Mouse (Mus musculus) right cerebral cortex, postnatal 4 days (tissue): ENCODE data around the gene Iqch.

ENCODE experiments used
- DNase-seq: peaks from one replicate; pipeline ENCODE4 v3.0.0-alpha.2; 2022

The Iqch gene

DNA sequence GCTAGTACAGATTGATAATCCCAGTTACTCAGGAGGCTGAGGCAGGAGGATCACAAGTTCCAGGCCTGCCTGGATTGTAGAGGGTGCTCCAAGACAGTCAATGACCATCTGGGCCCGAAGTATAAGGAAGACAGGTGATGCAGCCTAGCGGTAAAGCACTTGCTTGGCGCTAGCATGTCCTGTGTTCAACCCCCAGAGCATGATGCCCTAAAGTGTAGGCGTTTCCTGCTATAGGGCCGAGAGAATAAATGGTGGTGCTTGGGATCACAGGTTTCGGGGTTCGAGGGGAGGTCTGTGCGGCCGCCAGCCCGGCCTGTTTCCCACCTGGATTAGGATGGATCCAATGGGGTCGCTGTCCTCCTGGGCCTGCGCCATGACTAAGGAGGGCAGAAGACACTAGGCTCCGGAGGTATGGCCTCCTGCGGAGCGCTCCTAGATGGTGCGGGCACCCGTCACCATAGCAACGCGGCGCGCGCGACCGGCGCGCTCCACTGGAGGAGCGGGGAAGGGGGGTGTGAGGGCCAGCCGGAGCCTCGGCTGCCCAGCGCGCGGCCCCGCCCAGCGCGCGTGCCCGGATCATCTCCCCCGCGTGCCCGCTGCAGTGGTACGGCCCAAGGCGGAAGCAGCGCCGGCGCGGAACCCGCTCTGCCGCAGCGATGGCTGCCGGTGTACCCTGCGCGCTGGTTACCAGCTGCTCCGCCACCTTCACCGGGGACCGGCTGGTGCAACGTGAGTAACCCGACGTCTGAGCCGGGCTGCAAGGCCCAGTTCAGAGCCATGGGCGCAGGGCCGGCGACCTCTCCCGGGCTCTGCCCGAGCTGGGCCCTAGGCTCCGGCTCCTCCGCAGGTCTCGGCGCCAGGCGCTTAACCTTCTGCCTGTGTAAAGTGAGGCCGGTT, at the start of gene Iqch, which contains the start of gene Aagab:
Iqch (minus strand) TSS at position 451 of the 897 bp plus-strand sequence.
Aagab (plus strand) TSS at position 618 of the 897 bp plus-strand sequence.
- peak; percentile 98 for DNase-seq

DNA sequence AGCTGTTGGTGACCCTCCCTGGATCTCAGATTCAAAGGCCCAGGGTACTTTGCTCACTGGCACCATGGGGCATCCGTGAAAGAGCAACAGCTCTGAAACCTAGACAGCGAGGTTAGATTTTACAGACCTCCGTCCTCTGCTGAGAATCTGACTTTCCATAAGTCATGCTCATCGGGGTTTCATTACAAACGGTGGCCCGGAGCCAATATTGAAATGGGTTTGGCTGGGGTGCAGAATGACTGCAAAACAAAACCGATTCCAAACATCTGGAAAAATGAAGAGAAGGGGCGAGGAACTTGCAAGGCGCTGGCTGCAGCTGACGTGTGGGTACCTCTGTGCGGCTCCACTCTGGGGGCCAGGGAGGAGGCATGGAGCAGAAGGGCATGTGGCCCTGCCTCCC, 49.3 kb upstream of the Iqch start:
- DNase-seq: no peak

DNA sequence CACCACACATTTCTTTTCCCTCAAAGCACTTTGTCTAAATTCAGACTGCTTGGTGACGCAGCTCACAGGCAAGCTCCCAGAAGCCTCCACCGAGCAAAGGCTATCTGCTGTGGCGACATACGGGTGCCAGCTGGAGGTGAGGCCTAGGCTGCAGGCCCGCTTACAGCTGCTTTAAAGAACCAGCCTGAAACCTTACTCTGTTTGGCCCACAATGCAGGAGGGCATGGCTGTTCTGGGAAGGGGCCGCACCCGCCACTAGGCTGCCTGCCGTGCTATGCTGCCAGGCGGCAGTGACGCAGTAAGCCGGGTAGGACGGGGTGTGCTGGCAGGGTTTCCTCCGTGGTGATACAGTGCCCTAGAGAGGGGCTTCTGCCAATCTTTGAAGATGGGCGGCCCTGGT, 48.6 kb upstream of the Iqch start:
- no peak for DNase-seq

DNA sequence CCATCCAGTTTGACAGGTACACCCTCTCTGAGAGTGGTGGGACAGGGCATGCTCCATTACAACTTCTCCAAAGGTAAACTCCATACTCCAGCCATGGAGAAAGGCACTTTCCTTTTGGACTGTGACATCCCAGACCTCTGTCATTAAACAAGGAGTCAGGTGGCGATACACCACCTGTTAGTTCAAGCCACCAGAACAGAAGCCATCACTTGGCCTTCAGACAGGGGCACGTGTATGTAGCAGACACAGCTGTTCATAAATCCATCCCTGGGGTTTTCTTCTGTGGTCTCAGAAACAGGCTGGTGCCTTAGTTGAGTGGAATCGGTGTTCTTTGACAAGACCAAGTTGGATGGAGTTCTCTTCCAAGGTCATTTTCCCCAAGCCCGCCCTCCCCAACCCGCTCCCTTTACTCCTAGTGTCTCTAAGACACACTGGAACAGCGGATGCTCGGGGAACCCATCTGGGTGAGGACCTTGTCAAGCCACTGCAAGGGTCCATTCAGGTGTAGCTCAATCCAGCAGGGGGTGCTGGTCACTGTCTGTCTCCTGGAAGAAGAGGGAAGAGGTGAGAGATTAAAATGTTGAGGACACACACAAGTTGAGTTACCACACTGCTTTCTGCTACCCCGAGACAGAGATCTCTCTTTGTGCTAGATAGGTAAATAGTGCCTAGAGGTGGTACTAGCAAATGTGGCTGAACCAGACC, 47.7 kb upstream of the Iqch start:
- no peak for DNase-seq

DNA sequence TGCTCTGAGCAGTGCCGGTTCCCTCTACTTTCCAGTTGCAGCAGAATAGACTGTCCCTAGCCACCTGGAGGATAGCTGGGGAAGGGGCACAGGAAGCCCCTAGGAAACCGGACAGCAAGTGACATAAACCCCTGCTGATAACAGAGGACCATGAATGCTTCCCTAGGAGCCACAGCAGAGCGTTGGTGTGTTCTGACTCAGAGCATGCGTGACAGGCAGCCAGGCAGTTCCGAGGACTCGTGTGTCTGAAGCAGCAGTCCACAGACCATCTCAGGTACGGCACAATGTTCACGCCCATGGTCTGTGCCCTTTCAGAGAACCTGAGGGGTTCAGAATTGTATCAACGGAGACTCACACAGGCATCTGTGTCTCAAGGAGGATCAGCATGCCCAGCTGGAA, 46.2 kb upstream of the Iqch start:
- no peak for DNase-seq

DNA sequence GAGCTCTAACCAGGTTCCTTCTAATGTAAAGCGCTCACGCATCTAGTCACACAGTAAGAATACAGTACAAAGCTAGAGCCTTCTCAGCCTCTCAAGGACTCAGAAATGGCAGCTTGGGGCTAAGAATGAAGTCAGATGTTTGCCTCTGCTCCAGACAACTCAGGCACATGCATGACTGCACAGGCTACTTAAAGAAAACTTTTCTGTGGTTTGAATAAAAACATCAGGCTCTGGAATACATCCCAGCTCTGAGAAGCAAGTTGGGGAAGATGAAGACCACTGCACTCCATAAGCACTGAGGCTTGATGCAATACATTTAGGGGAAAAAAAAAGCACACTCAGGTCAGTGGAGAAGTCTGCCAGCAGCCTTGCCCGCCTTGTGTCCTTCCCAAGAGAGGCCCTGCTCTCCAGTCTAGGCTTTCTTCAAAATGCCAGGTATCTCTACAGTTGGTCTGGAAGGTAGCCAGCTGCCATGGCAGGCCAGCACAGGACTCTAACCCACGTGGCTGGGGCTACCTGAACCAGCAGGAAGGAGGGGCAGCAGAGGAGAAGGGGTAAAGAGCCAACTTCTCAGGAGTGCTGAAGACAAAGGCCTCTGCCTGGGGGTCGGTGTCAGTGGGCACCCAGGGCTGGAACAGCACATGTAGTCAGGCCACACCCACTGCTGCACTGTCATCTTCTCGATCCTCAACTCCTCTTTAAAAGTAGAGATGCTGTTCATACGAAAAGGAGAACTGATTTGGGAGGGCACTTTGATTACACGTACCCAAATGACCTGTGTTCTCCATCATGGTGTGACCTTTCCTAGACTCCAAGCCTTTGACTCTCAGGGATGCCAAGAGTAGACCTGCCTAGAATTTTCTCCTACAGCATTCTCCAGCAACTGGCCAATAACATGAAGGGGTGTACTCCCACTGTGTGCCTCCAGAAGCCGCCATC, 45.6 kb upstream of the Iqch start:
- no peak for DNase-seq

DNA sequence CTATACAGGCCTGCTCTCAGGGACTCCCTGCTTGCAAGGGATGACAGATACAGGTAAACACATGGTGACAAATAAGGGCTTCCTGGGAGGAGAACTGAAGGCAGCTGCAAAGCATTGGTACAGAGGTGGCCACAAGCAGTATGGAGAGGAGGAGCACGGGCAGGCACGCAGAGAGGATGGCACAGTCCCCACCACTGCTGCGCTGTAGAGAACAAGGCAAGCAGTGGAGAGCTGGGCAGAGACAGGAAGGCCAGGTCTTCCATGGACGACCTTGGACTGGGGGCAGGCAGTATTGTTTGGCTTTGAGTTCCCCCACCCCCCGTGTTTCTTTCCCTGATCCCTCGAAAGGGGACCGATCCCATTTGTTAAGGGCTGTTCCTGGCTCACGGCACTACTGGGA, 42.8 kb upstream of the Iqch start:
- DNase-seq: no peak

DNA sequence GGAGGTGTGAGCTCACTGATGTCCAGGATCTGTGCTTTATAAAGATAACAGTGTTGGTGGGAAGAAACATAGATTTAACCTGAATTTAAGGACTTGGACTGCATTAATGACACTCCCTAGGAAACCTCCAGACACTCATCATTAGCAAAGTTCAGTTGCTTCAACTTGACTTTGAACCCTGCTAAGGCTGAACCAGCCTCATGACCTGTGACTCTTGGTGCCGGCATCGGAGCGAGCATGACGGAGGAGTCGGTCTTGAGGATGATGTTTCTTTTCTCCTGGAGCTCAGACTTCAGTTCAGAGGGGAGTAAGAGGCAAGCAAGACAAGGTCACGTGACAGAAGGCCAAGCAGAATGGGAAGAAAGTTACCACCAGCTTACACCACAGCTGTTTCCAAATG, 41.7 kb upstream of the Iqch start:
- DNase-seq: no peak

DNA sequence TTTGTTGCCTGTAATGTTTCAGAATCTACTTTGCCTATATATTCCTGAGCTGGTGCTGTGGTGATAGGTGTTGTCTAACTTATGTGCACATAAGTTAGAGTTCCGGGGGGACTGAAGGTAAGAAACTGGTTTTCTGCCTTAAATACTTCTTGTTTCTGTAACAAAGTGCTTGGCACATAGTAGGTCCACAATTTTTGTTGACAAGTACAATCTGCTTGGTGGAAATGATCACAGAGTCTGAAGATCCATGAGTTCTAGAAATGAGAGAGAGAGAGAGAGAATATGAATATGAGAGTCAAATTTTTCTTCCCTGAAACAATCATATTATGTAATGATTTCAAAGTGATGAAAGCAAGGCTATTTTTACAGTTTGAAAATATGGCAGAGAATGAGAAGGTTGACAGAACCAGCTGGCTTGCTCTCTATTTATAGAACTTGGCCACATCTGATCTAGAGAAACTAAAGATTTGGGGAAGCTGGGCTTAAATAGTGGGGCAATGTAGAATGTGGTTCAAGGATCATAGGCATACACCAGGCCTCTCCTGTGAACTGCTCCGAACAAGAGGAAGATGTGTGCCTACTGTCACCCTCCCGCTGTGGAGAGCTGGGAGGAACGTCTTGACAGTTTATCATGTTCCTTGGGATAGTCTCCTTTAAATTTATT, 39.8 kb upstream of the Iqch start:
- no peak for DNase-seq

DNA sequence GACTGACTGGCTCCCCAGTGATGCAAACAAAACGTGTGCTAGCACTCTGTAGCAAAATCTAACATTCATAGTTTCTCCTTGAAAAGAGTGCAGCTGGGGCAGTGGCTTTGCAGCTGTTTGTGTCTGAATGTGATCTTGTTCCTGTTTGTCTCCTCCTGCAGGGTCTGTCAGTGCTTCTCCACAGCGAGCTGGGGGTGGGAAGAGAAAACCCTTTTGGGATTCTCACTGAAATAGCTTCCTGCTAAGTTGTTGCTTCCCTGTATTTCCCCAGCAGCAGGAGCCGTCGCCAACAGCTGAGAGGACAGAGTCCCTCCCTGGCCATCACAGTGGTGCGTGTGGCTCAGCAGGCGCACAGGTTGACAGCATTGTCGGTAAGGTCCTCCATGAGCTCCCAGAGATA, 33.8 kb upstream of the Iqch start:
- DNase-seq: no peak

DNA sequence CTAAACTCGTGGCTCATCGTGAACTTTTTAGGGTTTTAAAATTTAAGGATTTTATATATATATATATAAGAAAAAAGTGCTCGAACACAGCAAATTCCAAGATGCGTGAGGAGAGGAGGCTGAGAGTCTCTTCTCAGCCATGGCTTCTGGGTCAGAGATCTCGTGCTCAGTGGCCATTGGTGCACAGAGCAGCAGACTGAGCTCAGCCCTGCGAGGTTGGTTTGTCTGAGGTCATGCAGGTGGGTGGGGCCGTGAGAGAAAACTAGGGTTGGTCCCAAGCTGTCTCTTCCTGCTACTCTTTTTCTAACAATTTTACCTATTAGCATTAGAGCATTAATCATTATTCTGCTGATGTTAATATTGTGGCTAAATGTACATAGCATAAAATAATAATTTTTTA, 31.0 kb upstream of the Iqch start:
- no peak for DNase-seq

DNA sequence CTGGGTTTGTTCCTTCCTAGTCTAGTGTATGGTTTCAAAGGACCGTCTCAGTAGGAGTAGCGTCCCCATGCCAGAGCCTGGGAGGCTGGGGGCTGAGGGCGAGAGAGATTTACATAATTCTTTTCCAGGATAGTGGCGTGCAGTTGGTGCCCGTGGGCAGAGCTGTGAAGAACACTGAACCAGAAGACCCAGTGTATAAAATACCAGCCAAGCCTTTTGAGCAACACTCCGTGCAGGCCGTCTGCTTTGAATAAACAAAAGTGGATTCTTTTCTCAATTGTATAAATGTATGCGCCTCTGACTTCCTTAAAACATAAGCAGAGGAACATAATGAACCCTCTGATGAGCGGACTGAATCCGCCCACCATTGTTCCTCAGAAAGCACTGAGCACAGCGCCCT, 30.6 kb upstream of the Iqch start:
- DNase-seq: no peak

DNA sequence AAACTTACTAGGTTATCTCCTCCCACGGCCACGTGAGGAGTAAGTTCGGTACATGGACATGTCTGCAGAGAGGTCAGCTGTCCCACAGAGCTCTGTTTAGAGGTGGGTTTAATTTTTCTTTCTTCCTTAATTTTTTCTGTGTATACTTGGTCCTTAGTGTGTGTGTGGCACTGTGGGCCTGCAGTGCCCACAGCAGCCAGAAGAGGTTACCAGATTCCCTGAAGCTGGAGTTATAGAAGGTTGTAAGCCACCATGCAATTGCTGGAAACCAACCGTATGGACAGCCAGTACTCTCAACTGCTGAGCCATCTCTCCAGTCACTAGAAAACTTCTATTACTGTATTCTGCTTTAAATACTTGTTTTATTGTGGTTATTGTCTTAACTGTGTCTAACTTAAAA, 29.8 kb upstream of the Iqch start:
- no peak for DNase-seq

DNA sequence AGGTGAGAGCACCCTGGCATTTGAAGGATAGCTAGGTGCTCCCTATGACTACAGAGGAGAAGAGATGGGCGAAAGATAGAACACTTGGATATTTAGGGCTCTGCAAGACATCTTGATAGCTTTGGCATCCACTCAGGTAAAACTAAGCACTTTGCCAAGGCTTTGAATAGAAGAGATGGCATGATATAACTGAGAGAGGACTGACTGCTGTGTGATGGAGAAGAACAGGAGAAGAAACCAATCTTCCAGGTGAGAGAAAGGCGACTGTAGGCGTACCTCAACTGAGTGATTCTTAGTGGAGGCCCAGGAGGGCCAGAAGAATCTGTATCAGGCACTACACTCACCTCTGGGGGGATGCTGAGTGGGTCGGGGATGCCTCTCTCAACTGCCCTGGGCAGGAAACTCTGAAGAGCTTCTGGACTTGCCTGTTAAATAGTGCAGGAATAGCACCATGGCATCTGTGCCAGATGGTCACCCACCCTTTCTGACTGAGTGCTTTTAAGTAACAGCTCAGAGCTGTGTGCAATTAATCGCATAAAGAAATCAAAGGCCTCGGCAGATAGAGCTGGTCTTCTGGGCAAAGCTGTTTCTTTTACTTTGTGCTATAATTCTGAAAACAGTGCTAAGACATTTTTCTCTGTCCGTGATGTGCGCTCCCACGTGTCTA, 22.9 kb upstream of the Iqch start:
- DNase-seq: no peak

DNA sequence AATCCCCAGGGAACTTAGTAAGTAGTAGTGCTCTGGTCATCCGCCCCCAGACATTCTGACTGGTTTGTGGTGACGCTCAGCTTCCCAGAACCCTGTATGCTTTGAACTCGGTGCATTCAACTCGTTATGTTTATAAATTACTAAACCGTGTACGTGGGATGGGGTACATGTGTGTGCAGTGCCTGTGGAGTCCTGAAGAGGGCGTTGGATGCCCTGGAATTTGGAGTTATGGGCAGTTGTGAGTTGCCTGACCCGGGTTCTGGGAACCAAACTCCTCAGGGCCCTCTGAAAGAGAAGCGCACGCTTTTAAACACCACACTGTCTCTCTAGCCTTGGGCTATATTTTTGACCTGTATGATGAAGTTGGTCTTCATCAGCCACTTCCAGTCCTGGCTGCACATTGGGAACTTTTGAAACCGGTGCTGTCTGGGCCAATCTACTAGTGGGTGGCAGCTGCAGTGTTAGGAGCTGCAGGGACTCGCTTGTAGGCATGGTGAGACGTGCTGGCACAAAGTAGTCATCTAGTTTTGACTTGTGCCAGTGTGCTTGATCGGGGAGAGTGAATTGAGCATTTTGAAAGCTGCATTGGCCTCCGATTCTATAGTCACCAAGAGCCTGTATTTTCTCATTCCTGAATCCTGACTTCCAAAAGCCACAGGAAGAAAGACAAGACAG, 21.7 kb upstream of the Iqch start:
- no peak for DNase-seq

DNA sequence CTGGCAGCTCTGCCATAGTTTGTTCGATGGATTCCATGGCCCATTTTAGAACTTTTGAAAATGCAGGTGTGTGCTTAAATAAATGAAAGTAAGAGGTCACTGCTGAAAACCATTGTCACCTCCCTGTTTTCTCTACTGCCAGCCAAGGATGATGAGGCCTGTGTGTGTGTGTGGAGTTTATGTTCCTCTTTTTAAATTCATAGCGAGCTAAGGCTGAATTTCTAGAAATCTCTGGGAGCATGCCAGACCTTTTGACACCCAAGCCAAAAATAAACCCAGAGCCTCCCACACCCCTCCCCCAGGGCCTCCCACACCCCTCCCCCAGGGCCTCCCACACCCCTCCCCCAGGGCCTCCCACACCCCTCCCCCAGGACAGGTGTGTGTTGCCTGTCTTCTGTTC, 15.7 kb upstream of the Iqch start:
- no peak for DNase-seq

DNA sequence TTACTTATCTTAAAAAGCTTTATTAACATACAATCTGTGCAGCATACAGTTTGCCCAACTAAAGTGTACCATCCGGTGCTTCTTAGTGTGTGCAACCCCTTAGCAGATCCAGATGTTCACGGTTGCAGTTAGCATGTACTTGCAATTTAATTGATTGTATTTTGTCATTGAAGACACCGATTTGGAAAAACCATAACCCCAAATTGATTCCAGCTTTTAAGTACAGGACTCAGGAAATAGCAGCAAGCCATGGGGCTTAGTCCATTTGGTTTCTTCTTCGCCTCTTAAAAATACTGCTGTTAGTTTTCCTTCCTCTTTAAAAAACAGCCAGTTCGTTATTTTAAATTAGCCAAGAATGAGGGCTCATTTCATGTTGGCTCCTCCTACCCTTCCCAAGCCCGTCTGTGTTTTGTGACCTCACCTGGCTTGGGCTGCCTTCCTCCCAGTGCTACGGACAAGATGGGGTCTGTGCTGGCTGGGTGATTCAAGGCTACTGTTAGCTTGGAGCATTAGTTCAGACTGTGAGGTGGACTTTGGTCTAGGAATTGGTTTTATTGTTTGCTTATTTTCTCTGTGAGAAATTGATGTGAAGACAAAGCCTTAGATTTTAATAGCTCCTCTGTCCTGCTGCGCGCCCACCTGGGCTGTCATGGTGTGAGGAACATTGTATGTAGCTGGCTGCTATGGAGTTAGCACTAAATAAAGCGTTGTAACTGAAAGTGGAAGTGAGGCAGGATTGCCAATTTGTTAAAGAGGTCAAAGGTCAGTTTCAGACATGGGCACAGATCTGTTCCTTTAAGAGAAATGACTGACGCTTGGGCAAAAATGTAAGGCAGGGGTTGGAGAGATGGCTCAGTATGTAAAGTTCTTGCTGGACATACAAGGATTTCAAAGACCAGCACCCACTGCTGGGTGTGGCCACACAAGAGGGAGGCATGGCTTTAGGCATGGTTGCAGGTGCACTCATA, 12.0 kb upstream of the Iqch start:
- no peak for DNase-seq

DNA sequence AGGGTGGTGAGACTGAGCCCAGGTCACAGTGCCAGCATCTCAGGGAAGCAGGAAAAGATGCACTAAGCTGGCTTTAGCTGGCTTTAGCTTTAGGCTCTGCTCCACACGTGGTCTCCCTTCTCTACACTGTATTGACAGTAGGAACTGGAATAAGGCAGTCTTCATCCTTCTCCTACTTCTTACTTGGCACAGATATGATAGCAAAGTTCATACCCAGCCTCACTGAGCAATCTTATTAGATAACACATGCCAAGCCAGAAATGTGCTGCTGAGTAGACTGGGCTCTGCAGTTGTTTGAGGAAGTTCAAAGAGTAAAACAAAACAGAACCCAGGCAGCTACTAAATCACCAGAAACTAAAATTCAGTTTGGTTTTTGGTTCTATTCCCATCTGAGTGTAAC, 11.3 kb upstream of the Iqch start:
- no peak for DNase-seq

DNA sequence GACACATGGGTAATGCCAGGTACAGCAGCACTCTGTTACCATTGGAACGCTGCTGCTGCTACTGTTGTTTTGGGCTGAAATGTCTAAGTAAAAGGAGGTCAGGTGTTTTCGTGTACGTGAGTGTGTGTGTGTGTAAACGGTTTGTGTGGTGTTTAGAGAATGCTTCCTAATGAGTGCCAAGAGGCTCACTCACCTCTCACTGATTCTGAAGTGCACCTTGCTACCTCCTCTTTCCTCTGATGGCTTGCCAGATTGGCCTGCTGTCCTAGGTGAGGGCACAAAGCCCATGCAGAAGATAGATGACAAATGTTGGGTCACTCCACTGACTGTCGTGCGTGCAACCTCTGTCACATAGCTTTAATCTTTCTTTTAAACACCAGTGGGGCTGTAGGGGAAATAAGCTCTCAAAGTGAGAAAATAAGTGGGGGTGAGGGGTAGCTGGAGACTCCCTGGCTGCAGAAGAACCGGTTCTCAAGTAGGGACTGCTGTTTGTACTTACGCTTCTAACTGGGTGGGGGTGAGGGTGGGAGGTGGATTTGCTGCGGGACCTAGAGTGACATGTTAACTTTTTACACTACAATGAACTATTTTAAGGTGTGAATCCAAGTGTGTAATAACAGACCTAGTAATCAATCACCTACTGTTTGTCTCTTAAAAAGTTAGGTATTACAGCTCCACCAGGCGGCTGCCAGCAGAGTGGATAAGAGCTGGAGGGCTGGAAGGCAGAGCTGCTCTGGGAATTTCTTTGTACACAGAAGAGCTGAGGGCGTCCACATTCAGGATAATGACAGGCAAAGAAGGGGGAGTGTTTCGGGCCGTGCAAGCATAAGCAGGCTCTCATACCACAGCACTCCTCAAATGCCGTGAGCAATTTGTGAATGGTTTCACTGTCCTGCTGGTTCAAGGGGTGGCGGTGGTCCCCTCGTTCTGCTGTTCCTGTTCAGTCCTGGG, 10.5 kb upstream of the Iqch start:
- DNase-seq: peak; percentile 13
